Mouse (Mus musculus) regulatory T cell (primary cell): ENCODE data around the gene Efhb.

ENCODE experiments used
- in situ Hi-C: fragments of 300-600 bp; cut with MboI, MseI; formaldehyde crosslinking; loops from one replicate; pipeline ENCODE4 v1.15.1; 2025; ENCODE audit warnings: high pct_unique_total_duplicates

Efhb gene

GRCm38 (mm10) chr17:53364111-53364510 lies 99.0 kb downstream of the Efhb start:
- in situ Hi-C loops: no loop called here
